Mouse (Mus musculus): ENCODE results near the gene Ndc1. TPM values are rescaled to one million over a fixed set of nuclear protein-coding genes. Genes with fewer than 3 reads are reported as not detected.

Ndc1 gene
- polyA plus RNA-seq, 1 experiment = 77.2 TPM

GRCm38 (mm10) chr4:107336356-107336755 is 31.2 kb upstream of the Ndc1 start:
- peaks cover 2% of the 10 kb centered on the region; the same call in 1 of the 2 replicates for H3K9me3 ChIP-seq (replicated peaks; ENCODE audit: control insufficient read depth, insufficient read depth, low read length, poor library complexity, severe bottlenecking)
- H3K27ac ChIP-seq (ENCODE audit: insufficient read depth, low read length) = no peak overlapping the region
- no peaks in the 10 kb centered on the region for H3K4me1 ChIP-seq (ENCODE audit: control insufficient read depth, insufficient read depth, low read length)
- no peaks in the 10 kb centered on the region for H3K27me3 ChIP-seq (ENCODE audit: control insufficient read depth, insufficient read depth, low read length, poor library complexity, severe bottlenecking)
- H3K36me3 ChIP-seq (ENCODE audit: control insufficient read depth, insufficient read depth, low read length, poor library complexity, severe bottlenecking) = no peaks in the 10 kb centered on the region
- no peak overlapping the region for H3K4me3 ChIP-seq (ENCODE audit: low read depth, low read length)
- TF ChIP-seq CTCF (IDR thresholded peaks at IDR 0.05; ENCODE audit: low read depth, low read length) (no peak), EP300 (IDR thresholded peaks at IDR 0.05; ENCODE audit: insufficient read depth, low read depth, low read length) (no peak), POLR2A (IDR thresholded peaks at IDR 0.05; ENCODE audit: insufficient read depth, low read length) (no peak)
- H3K9ac ChIP-seq (ENCODE audit: low read depth, poor library complexity, severe bottlenecking) = no peak overlapping the region

- no peak overlapping the region for H3K9ac ChIP-seq (ENCODE audit: low read depth, poor library complexity, severe bottlenecking)
- H3K4me3 ChIP-seq (ENCODE audit: low read depth, low read length) = no peak overlapping the region
- no peaks in the 10 kb centered on the region for H3K9me3 ChIP-seq (replicated peaks; ENCODE audit: control insufficient read depth, insufficient read depth, low read length, poor library complexity, severe bottlenecking)
- H3K36me3 ChIP-seq (ENCODE audit: control insufficient read depth, insufficient read depth, low read length, poor library complexity, severe bottlenecking) = no peaks in the 10 kb centered on the region
- no peaks in the 10 kb centered on the region for H3K27me3 ChIP-seq (ENCODE audit: control insufficient read depth, insufficient read depth, low read length, poor library complexity, severe bottlenecking)
- no peak overlapping the region for H3K27ac ChIP-seq (ENCODE audit: insufficient read depth, low read length)
- no peaks in the 10 kb centered on the region for H3K4me1 ChIP-seq (ENCODE audit: control insufficient read depth, insufficient read depth, low read length)
- TF ChIP-seq EP300 (IDR thresholded peaks at IDR 0.05; ENCODE audit: insufficient read depth, low read depth, low read length) (no peak), CTCF (IDR thresholded peaks at IDR 0.05; ENCODE audit: low read depth, low read length) (no peak), POLR2A (IDR thresholded peaks at IDR 0.05; ENCODE audit: insufficient read depth, low read length) (no peak)
These were observed 30.1 kb upstream of the Ndc1 start for GRCm38 (mm10) chr4:107337455-107337854.

- H3K27me3 ChIP-seq (ENCODE audit: control insufficient read depth, insufficient read depth, low read length, poor library complexity, severe bottlenecking) = no peaks in the 10 kb centered on the region
- no peak overlapping the region for H3K27ac ChIP-seq (ENCODE audit: insufficient read depth, low read length)
- no peak overlapping the region for H3K9ac ChIP-seq (ENCODE audit: low read depth, poor library complexity, severe bottlenecking)
These were observed 26.2 kb upstream of the Ndc1 start for GRCm38 (mm10) chr4:107341354-107341753.

GRCm38 (mm10) chr4:107344612-107345011 is 23.0 kb upstream of the Ndc1 start:
- no peaks in the 10 kb centered on the region for H3K27me3 ChIP-seq (ENCODE audit: control insufficient read depth, insufficient read depth, low read length, poor library complexity, severe bottlenecking)
- no peaks in the 10 kb centered on the region for H3K9me3 ChIP-seq (replicated peaks; ENCODE audit: control insufficient read depth, insufficient read depth, low read length, poor library complexity, severe bottlenecking)
- H3K36me3 ChIP-seq (ENCODE audit: control insufficient read depth, insufficient read depth, low read length, poor library complexity, severe bottlenecking) = no peaks in the 10 kb centered on the region
- no peaks in the 10 kb centered on the region for H3K4me1 ChIP-seq (ENCODE audit: control insufficient read depth, insufficient read depth, low read length)
- H3K4me3 ChIP-seq (ENCODE audit: low read depth, low read length) = no peak overlapping the region
- TF ChIP-seq EP300 (IDR thresholded peaks at IDR 0.05; ENCODE audit: insufficient read depth, low read depth, low read length) (no peak), POLR2A (IDR thresholded peaks at IDR 0.05; ENCODE audit: insufficient read depth, low read length) (no peak), CTCF (IDR thresholded peaks at IDR 0.05; ENCODE audit: low read depth, low read length) (no peak)
- H3K27ac ChIP-seq (ENCODE audit: insufficient read depth, low read length) = no peak overlapping the region
- no peak overlapping the region for H3K9ac ChIP-seq (ENCODE audit: low read depth, poor library complexity, severe bottlenecking)

More at GRCm38 (mm10) chr4:107341354-107341753, 26.2 kb upstream of the Ndc1 start:
- no peak for TF ChIP-seq POLR2A (IDR thresholded peaks at IDR 0.05; ENCODE audit: insufficient read depth, low read length)
- TF ChIP-seq EP300 (IDR thresholded peaks at IDR 0.05; ENCODE audit: insufficient read depth, low read depth, low read length) = no peak
- no peak for TF ChIP-seq CTCF (IDR thresholded peaks at IDR 0.05; ENCODE audit: low read depth, low read length)
- Histone ChIP-seq H3K4me1 (ENCODE audit: control insufficient read depth, insufficient read depth, low read length) (no peaks in the 10 kb centered on the region), H3K4me3 (ENCODE audit: low read depth, low read length) (no peak overlapping the region), H3K36me3 (ENCODE audit: control insufficient read depth, insufficient read depth, low read length, poor library complexity, severe bottlenecking) (no peaks in the 10 kb centered on the region), H3K9me3 (replicated peaks; ENCODE audit: control insufficient read depth, insufficient read depth, low read length, poor library complexity, severe bottlenecking) (no peaks in the 10 kb centered on the region)

GRCm38 (mm10) chr4:107347221-107347620 is 20.4 kb upstream of the Ndc1 start:
- Histone ChIP-seq H3K36me3 (ENCODE audit: control insufficient read depth, insufficient read depth, low read length, poor library complexity, severe bottlenecking) (no peaks in the 10 kb centered on the region), H3K4me3 (ENCODE audit: low read depth, low read length) (no peak overlapping the region), H3K27ac (ENCODE audit: insufficient read depth, low read length) (no peak overlapping the region), H3K27me3 (ENCODE audit: control insufficient read depth, insufficient read depth, low read length, poor library complexity, severe bottlenecking) (no peaks in the 10 kb centered on the region), H3K9ac (ENCODE audit: low read depth, poor library complexity, severe bottlenecking) (no peak overlapping the region), H3K4me1 (ENCODE audit: control insufficient read depth, insufficient read depth, low read length) (no peaks in the 10 kb centered on the region), H3K9me3 (replicated peaks; ENCODE audit: control insufficient read depth, insufficient read depth, low read length, poor library complexity, severe bottlenecking) (no peaks in the 10 kb centered on the region)
- TF ChIP-seq POLR2A (IDR thresholded peaks at IDR 0.05; ENCODE audit: insufficient read depth, low read length) (no peak), CTCF (IDR thresholded peaks at IDR 0.05; ENCODE audit: low read depth, low read length) (no peak), EP300 (IDR thresholded peaks at IDR 0.05; ENCODE audit: insufficient read depth, low read depth, low read length) (no peak)

- Histone ChIP-seq H3K9me3 (replicated peaks; ENCODE audit: control insufficient read depth, insufficient read depth, low read length, poor library complexity, severe bottlenecking) (no peaks in the 10 kb centered on the region), H3K27ac (ENCODE audit: insufficient read depth, low read length) (no peak overlapping the region), H3K4me1 (ENCODE audit: control insufficient read depth, insufficient read depth, low read length) (no peaks in the 10 kb centered on the region), H3K36me3 (ENCODE audit: control insufficient read depth, insufficient read depth, low read length, poor library complexity, severe bottlenecking) (no peaks in the 10 kb centered on the region), H3K27me3 (ENCODE audit: control insufficient read depth, insufficient read depth, low read length, poor library complexity, severe bottlenecking) (no peaks in the 10 kb centered on the region), H3K4me3 (ENCODE audit: low read depth, low read length) (no peak overlapping the region), H3K9ac (ENCODE audit: low read depth, poor library complexity, severe bottlenecking) (no peak overlapping the region)
- TF ChIP-seq CTCF (IDR thresholded peaks at IDR 0.05; ENCODE audit: low read depth, low read length) (no peak), POLR2A (IDR thresholded peaks at IDR 0.05; ENCODE audit: insufficient read depth, low read length) (no peak), EP300 (IDR thresholded peaks at IDR 0.05; ENCODE audit: insufficient read depth, low read depth, low read length) (no peak)
These were observed 18.9 kb upstream of the Ndc1 start for GRCm38 (mm10) chr4:107348529-107349310.

All from ES-Bruce4 (cell line).